Mouse (Mus musculus): ENCODE measurements around the gene Spast. TPM values are rescaled to one million over a fixed set of nuclear protein-coding genes. Genes with fewer than 3 reads are reported as not detected.

Gene Spast
- polyA plus RNA-seq, 1 experiment = not detected

DNA sequence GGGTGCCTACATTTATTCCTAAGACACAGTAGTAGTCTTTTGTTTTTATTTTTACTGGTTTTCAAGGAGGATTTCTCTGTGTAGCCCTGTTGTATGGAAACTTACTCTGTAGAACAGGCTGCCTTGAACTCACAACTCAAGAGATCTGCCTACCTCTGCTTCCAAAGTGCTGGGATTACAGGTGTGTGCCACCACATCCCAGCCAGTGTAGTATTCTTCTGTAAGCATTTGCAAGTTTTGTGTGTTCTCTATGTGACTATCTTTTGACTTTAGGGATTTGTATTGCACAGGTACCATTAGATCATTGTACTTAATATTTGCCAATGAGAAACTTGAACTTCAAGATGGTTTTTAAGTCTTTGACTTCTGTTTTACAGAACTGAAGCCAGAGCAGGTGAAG lies 47.9 kb downstream of the Spast start:
- H3K4me3 ChIP-seq (ENCODE audit: insufficient read depth, low read depth, low read length) = no peak overlapping the region
- no peak overlapping the region for H3K27ac ChIP-seq (ENCODE audit: insufficient read depth, low read depth, low read length)
- TF ChIP-seq CTCF (IDR thresholded peaks at IDR 0.05; ENCODE audit: insufficient read depth, low read depth, low read length) (no peak), POLR2A (IDR thresholded peaks at IDR 0.05; ENCODE audit: insufficient read depth, low read depth, low read length) (no peak)
- no peaks in the 10 kb centered on the region for H3K4me1 ChIP-seq (ENCODE audit: control insufficient read depth, insufficient read depth, low read length)

DNA sequence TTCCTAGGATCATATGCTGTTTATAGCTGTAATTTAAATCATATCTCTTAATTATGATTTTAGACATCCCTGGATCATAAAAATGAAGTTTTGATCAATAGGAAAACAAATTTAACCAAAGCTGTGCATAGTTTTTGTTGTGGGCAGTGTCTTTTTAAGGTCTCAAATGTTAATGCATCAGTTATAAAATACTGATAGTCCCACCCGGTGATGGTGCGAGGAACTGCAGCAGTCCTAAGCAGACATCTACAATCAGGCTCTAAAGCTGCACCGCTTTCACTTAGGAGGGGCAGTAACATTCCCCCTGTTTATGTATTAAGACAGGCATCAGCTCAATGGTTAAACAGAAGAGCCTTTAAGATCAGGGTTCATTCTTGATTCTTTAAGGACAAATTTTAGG lies 51.1 kb downstream of the Spast start:
- H3K4me1 ChIP-seq (ENCODE audit: control insufficient read depth, insufficient read depth, low read length) = 0 out of 2 replicates have a peak, but pooled peaks cover 1% of the 10 kb centered on the region
- no peak overlapping the region for H3K4me3 ChIP-seq (ENCODE audit: insufficient read depth, low read depth, low read length)
- 73% methylated on average over 3 of the region's 3 CpGs for WGBS
- TF ChIP-seq POLR2A (IDR thresholded peaks at IDR 0.05; ENCODE audit: insufficient read depth, low read depth, low read length) = no peak
- TF ChIP-seq CTCF (IDR thresholded peaks at IDR 0.05; ENCODE audit: insufficient read depth, low read depth, low read length) = no peak
- no peak overlapping the region for H3K27ac ChIP-seq (ENCODE audit: insufficient read depth, low read depth, low read length)

- no peak overlapping the region for H3K4me3 ChIP-seq (ENCODE audit: insufficient read depth, low read depth, low read length)
- 0 out of 2 replicates have a peak, but pooled peaks cover 2% of the 10 kb centered on the region for H3K4me1 ChIP-seq (ENCODE audit: control insufficient read depth, insufficient read depth, low read length)
- no peak overlapping the region for H3K27ac ChIP-seq (ENCODE audit: insufficient read depth, low read depth, low read length)
- no peak for TF ChIP-seq POLR2A (IDR thresholded peaks at IDR 0.05; ENCODE audit: insufficient read depth, low read depth, low read length)
- TF ChIP-seq CTCF (IDR thresholded peaks at IDR 0.05; ENCODE audit: insufficient read depth, low read depth, low read length) = no peak
- 80% methylated on average over 2 of the region's 2 CpGs for whole genome bisulfite sequencing
These were observed 55.6 kb downstream of the Spast start for GRCm38 (mm10) chr17:74394381-74394780.

DNA sequence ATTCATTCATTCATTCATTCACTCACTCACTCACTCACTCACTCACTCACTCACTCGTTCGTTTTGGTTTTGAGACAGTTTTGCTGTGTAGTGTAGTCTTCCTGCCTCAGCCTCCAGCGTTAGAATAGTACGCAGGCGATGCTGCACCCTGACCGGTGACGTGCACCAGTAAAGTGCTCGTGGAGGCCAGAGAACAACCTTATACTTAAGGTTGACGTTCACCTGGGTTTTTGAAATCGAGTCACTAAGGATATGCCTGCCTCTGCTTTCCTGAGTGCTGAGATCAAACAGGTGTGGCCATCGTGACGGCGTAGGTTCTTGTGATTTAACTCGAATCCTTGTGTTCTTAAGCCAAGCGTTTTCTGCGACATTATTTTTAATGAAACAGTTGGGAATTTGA lies 56.1 kb downstream of the Spast start:
- H3K4me3 ChIP-seq (ENCODE audit: insufficient read depth, low read depth, low read length) = peak overlapping the region; percentile 90
- WGBS = 31% methylated on average over 16 of the region's 16 CpGs
- TF ChIP-seq POLR2A (IDR thresholded peaks at IDR 0.05; ENCODE audit: insufficient read depth, low read depth, low read length) (no peak), CTCF (IDR thresholded peaks at IDR 0.05; ENCODE audit: insufficient read depth, low read depth, low read length) (no peak)
- 0 out of 2 replicates have a peak, but pooled peaks cover 2% of the 10 kb centered on the region for H3K4me1 ChIP-seq (ENCODE audit: control insufficient read depth, insufficient read depth, low read length)
- no peak overlapping the region for H3K27ac ChIP-seq (ENCODE audit: insufficient read depth, low read depth, low read length)

GRCm38 (mm10) chr17:74395383-74396065 lies 56.7 kb downstream of the Spast start, which contains the start of gene Slc30a6:
Slc30a6 (plus strand) TSS chr17:74395608.
- TF ChIP-seq POLR2A (IDR thresholded peaks at IDR 0.05; ENCODE audit: insufficient read depth, low read depth, low read length) = peak; percentile 90
- no peak for TF ChIP-seq CTCF (IDR thresholded peaks at IDR 0.05; ENCODE audit: insufficient read depth, low read depth, low read length)
- Histone ChIP-seq H3K4me1 (ENCODE audit: control insufficient read depth, insufficient read depth, low read length) (0 out of 2 replicates have a peak, but pooled peaks cover 2% of the 10 kb centered on the region), H3K4me3 (ENCODE audit: insufficient read depth, low read depth, low read length) (peak within 1 kb of the TSS; percentile 90), H3K27ac (ENCODE audit: insufficient read depth, low read depth, low read length) (peak within 1 kb of the TSS; percentile 71; the same call in 1 of the 2 replicates)
- WGBS = under 1% methylated on average over 41 of the region's 41 CpGs

GRCm38 (mm10) chr17:74396766-74397165 lies 58.0 kb downstream of the Spast start:
- no peak overlapping the region for H3K27ac ChIP-seq (ENCODE audit: insufficient read depth, low read depth, low read length)
- no peak overlapping the region for H3K4me3 ChIP-seq (ENCODE audit: insufficient read depth, low read depth, low read length)
- 0 out of 2 replicates have a peak, but pooled peaks cover 2% of the 10 kb centered on the region for H3K4me1 ChIP-seq (ENCODE audit: control insufficient read depth, insufficient read depth, low read length)
- WGBS = 62% methylated on average over 4 of the region's 4 CpGs
- no peak for TF ChIP-seq CTCF (IDR thresholded peaks at IDR 0.05; ENCODE audit: insufficient read depth, low read depth, low read length)
- no peak for TF ChIP-seq POLR2A (IDR thresholded peaks at IDR 0.05; ENCODE audit: insufficient read depth, low read depth, low read length)

DNA sequence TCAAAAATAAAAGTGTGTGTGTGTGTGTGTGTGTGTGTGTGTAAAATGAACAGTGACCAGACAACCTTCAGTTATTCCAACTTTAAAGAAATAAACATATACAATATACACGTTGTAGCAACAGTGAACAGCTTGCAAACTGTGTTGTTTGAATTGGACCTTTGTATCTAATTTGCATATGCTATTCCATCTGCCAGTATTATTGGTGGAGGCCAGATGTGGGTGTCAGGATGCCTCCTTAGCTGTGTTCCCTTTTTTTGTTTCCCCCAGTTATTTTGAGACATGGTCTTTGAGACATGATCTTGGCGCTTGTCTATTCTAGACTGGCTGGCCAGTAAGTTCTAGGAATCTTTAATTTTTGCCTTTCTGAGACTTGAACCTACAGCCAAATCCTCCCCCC lies 58.4 kb downstream of the Spast start:
- no peak for TF ChIP-seq CTCF (IDR thresholded peaks at IDR 0.05; ENCODE audit: insufficient read depth, low read depth, low read length)
- TF ChIP-seq POLR2A (IDR thresholded peaks at IDR 0.05; ENCODE audit: insufficient read depth, low read depth, low read length) = no peak

DNA sequence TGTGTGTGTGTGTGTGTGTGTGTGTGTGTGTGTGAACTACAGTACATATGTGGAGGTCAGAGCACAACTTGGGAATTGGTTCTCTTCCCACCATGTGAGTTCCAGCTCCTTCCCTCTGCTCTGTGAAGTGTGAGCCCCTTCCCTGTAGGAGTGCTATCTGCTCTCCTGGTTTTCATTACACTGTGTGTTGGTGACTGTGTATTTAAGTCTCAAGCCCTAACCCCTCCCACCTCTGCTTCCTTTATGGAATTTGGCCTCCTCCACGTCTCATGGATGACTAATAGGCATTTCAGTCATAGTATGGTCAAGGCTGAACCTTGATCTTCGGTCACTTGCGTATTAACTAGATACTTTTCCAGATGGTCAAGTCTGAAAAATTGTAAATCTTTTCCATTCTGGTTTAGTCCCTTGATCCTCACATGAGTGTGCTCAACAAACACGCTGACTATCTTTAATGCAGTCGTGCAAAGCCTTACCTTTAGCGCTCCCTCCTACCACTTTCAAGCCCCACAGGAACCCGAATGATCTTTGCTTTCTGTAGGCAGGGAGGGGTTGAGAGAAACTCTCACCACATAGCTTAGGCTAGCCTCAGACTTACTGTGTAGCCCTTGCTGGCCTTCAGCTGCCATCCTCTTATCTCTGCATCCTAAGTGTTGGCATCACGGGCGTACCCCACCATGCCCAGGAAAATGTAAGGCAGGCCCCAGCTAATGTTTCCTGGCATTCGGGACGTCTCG lies 63.9 kb downstream of the Spast start:
- TF ChIP-seq POLR2A (IDR thresholded peaks at IDR 0.05; ENCODE audit: insufficient read depth, low read depth, low read length) (no peak), CTCF (IDR thresholded peaks at IDR 0.05; ENCODE audit: insufficient read depth, low read depth, low read length) (no peak)
- Histone ChIP-seq H3K27ac (ENCODE audit: insufficient read depth, low read depth, low read length) (no peak overlapping the region), H3K4me3 (ENCODE audit: insufficient read depth, low read depth, low read length) (no peak overlapping the region)

More for the DNA sequence above, 58.4 kb downstream of the Spast start:
- Histone ChIP-seq H3K4me1 (ENCODE audit: control insufficient read depth, insufficient read depth, low read length) (0 out of 2 replicates have a peak, but pooled peaks cover 2% of the 10 kb centered on the region), H3K27ac (ENCODE audit: insufficient read depth, low read depth, low read length) (no peak overlapping the region), H3K4me3 (ENCODE audit: insufficient read depth, low read depth, low read length) (no peak overlapping the region)
- 74% methylated on average over 2 of the region's 2 CpGs for WGBS

GRCm38 (mm10) chr17:74406487-74406886 lies 67.7 kb downstream of the Spast start:
- WGBS = 91% methylated on average over 8 of the region's 8 CpGs
- no peak overlapping the region for H3K4me3 ChIP-seq (ENCODE audit: insufficient read depth, low read depth, low read length)
- H3K4me1 ChIP-seq (ENCODE audit: control insufficient read depth, insufficient read depth, low read length) = no peaks in the 10 kb centered on the region
- TF ChIP-seq POLR2A (IDR thresholded peaks at IDR 0.05; ENCODE audit: insufficient read depth, low read depth, low read length) (no peak), CTCF (IDR thresholded peaks at IDR 0.05; ENCODE audit: insufficient read depth, low read depth, low read length) (no peak)
- H3K27ac ChIP-seq (ENCODE audit: insufficient read depth, low read depth, low read length) = no peak overlapping the region

More for the DNA sequence above, 63.9 kb downstream of the Spast start:
- H3K4me1 ChIP-seq (ENCODE audit: control insufficient read depth, insufficient read depth, low read length) = no peaks in the 10 kb centered on the region
- 92% methylated on average over 12 of the region's 12 CpGs for WGBS

Data from olfactory bulb, adult 2 months (tissue).